Mouse (Mus musculus) thymus, adult 2 months (tissue): Measurements from ENCODE around the gene Zfp972.
"Not testable (repeated sequence)": the region's sequence is repeated elsewhere in the genome, so short reads cannot be mapped to it uniquely, and the experiment has no call there.

Source experiments
- CTCF ChIP-seq: fragments of 200-500 bp; IDR thresholded peaks from 2 replicates; pipeline ENCODE4 v1.5.1; 2012; ENCODE audit warnings: mild to moderate bottlenecking, control low read depth, low read length, moderate library complexity, borderline replicate concordance; ENCODE audit not compliant: control insufficient read depth, poor library complexity, insufficient read depth; ENCODE audit errors: extremely low read depth
- POLR2A ChIP-seq: fragments of 200-500 bp; IDR thresholded peaks from 2 replicates; pipeline ENCODE4 v1.6.1; 2012; ENCODE audit warnings: mild to moderate bottlenecking, low read length, control low read depth, moderate library complexity; ENCODE audit not compliant: control insufficient read depth, poor library complexity, insufficient read depth; ENCODE audit errors: extremely low read depth

DNA sequence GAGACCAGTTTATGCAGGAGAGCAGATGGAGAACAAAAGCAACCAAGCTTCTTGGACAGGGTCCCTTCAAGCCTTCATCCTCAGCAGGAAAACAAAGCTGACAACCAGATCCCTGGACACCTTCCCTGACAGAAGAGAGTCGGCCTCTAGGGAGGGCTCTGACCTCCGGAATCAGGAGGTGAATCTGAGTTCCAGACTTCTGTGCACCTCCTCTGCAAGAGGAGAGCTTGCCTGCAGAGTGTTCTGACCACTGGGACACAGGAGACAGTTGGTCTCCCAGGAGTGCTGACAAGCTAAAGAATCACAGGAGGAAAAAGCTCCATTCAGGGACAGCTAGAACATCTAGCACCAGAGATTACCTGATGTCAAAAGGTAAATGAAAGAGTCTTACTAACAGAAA lies 63.2 kb downstream of the Zfp972 start:
- not testable (repeated sequence) for TF ChIP-seq POLR2A, CTCF
